Mouse (Mus musculus) neural tube, embryonic 15.5 days (tissue): ENCODE data around the gene Secisbp2. TPM values are rescaled to one million over a fixed set of nuclear protein-coding genes. Genes with fewer than 3 reads are reported as not detected.
"Not testable (repeated sequence)": the region's sequence is repeated elsewhere in the genome, so short reads cannot be mapped to it uniquely, and the experiment has no call there.

Source experiments
- ATAC-seq: fragments of 200-750 bp; cut with Nextera tagmentation; 2 replicates; pipeline ENCODE4 v1.8.0; 2017; ENCODE audit warnings: mild to moderate bottlenecking, moderate TSS enrichment, moderate library complexity; ENCODE audit not compliant: low FRiP score
- H3K27ac ChIP-seq: fragments of 300-500 bp; sonication (generic); replicated peaks from 2 replicates; pipeline ENCODE4 v1.5.1; 2015; ENCODE audit warnings: mild to moderate bottlenecking, inconsistent platforms
- H3K27me3 ChIP-seq: fragments of 300-500 bp; sonication (generic); replicated peaks from 2 replicates; pipeline ENCODE4 v1.6.1; 2015; ENCODE audit warnings: inconsistent platforms
- H3K36me3 ChIP-seq: fragments of 300-500 bp; sonication (generic); 2 replicates; pipeline ENCODE4 v1.6.1; 2015; ENCODE audit warnings: inconsistent platforms
- H3K4me1 ChIP-seq: fragments of 300-500 bp; sonication (generic); 2 replicates; pipeline ENCODE4 v1.6.1; 2015; ENCODE audit warnings: inconsistent platforms
- H3K4me2 ChIP-seq: fragments of 300-500 bp; sonication (generic); 2 replicates; pipeline ENCODE4 v1.6.1; 2015; ENCODE audit warnings: inconsistent platforms, mild to moderate bottlenecking, moderate library complexity
- H3K4me3 ChIP-seq: fragments of 300-500 bp; sonication (generic); replicated peaks from 2 replicates; pipeline ENCODE4 v1.5.1; 2015; ENCODE audit warnings: mild to moderate bottlenecking, inconsistent platforms
- H3K9ac ChIP-seq: fragments of 300-500 bp; sonication (generic); replicated peaks from 2 replicates; pipeline ENCODE4 v1.6.1; 2015; ENCODE audit warnings: mild to moderate bottlenecking, inconsistent platforms
- H3K9me3 ChIP-seq: fragments of 300-500 bp; sonication (generic); replicated peaks from 2 replicates; pipeline ENCODE4 v1.6.1; 2016; ENCODE audit warnings: inconsistent platforms
- WGBS: fragments of 180-500 bp; shearing (Covaris S2); methylation state at CpG from one replicate; pipeline ENCODE4 v1.1.7; 2015; ENCODE audit warnings: mixed read lengths; 5-methylcytosine and 5-hydroxymethylcytosine counted together
- polyA plus RNA-seq: library from polyadenylated mRNA; unstranded; fragments of >200 nt; fragmentation: Nextera tagmentation; extraction: Ambion mirVana; gene quantifications from 2 replicates; pipeline ENCODE4 v1.2.1, GENCODE M21; 2015

Gene Secisbp2
- polyA plus RNA-seq, 1 experiment from 2014 or later: 28.0 TPM

DNA sequence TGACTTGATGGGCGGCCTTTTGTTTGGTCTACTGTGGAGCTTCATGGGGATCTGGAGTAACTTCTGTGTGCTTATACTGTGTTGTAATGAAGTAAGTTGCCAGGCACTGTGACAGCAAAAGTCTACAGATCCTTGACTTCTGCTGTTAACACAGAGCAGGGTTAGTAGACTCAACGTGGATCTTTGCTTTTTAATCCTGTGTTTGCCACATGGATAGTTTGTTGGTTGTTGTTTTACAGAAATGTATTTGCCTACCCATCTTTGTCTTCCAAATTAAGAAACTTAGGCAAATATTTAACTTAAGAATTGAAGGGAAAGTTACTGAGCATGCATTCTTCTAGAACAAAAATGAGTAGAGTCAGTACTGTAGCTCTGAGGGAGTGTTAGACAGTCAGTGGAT, 12.1 kb downstream of the Secisbp2 start:
- H3K9me3 ChIP-seq: no peaks in the 10 kb centered on the region
- peaks cover 84% of the 10 kb centered on the region for H3K36me3 ChIP-seq
- H3K9ac ChIP-seq: no peak overlapping the region

GRCm38 (mm10) chr13:51668195-51668594, 16.7 kb downstream of the Secisbp2 start:
- H3K4me3 ChIP-seq, H3K9ac ChIP-seq, H3K9me3 ChIP-seq, ATAC-seq, H3K27me3 ChIP-seq, H3K4me1 ChIP-seq, H3K4me2 ChIP-seq, H3K27ac ChIP-seq: not testable (repeated sequence)
- H3K36me3 ChIP-seq: peaks cover 67% of the 10 kb centered on the region
- WGBS: 94% methylated on average over 12 of the region's 12 CpGs

More for the DNA sequence above, 12.1 kb downstream of the Secisbp2 start:
- no peak overlapping the region for H3K4me3 ChIP-seq
- H3K4me1 ChIP-seq: no peaks in the 10 kb centered on the region
- H3K27me3 ChIP-seq: no peaks in the 10 kb centered on the region
- H3K4me2 ChIP-seq: no peak overlapping the region
- H3K27ac ChIP-seq: no peak overlapping the region
- WGBS: 97% methylated on average over 2 of the region's 2 CpGs
- no peak for ATAC-seq

- no peak for ATAC-seq
- WGBS: 73% methylated on average over 4 of the region's 4 CpGs
- no peaks in the 10 kb centered on the region for H3K27me3 ChIP-seq
- no peak overlapping the region for H3K27ac ChIP-seq
- peaks cover 84% of the 10 kb centered on the region for H3K36me3 ChIP-seq
- H3K9me3 ChIP-seq: no peaks in the 10 kb centered on the region
- no peak overlapping the region for H3K4me2 ChIP-seq
- H3K4me3 ChIP-seq: no peak overlapping the region
- no peak overlapping the region for H3K9ac ChIP-seq
- H3K4me1 ChIP-seq: no peaks in the 10 kb centered on the region
These were observed 25.1 kb downstream of the Secisbp2 start for GRCm38 (mm10) chr13:51676641-51677040.

- H3K27me3 ChIP-seq: no peaks in the 10 kb centered on the region
- ATAC-seq: no peak
- 96% methylated on average over 12 of the region's 12 CpGs for WGBS
These were observed 25.5 kb downstream of the Secisbp2 start for GRCm38 (mm10) chr13:51677041-51677440.

DNA sequence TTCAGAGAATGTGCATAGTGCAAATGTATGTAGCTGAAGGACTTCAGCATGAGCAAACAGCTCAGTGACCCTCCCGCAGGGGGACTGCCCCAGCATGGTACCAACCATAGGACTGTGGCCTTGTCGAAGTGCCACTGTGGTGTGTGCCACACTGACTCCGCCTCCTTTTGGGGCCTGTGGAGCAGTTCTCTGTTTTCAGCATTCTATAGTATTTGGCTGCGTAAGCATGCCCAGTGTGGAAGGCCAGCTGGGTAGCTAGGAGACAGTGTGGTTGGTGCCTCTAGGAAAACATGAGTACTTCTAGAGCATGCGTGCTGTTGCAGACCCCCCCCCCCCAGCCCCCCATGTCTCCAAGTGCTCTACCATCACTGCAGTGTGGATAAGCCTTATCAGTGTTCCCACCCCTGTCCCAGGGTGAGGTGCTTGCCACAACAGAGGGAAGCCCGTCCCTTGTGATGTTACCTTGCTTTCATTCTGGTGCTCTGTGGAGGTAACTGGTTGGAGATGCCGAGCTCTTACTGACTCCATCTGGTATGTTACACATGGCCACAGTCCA, 26.2 kb downstream of the Secisbp2 start:
- Histone ChIP-seq H3K36me3 (peaks cover 92% of the 10 kb centered on the region), H3K9ac (no peak overlapping the region), H3K4me1 (no peaks in the 10 kb centered on the region), H3K27me3 (no peaks in the 10 kb centered on the region), H3K9me3 (no peaks in the 10 kb centered on the region), H3K27ac (no peak overlapping the region), H3K4me2 (no peak overlapping the region), H3K4me3 (no peak overlapping the region)
- ATAC-seq: no peak
- WGBS: 91% methylated on average over 7 of the region's 7 CpGs

More at GRCm38 (mm10) chr13:51677041-51677440, 25.5 kb downstream of the Secisbp2 start:
- H3K4me1 ChIP-seq: no peaks in the 10 kb centered on the region
- no peaks in the 10 kb centered on the region for H3K9me3 ChIP-seq
- peaks cover 86% of the 10 kb centered on the region for H3K36me3 ChIP-seq
- H3K27ac ChIP-seq: no peak overlapping the region
- no peak overlapping the region for H3K4me2 ChIP-seq
- no peak overlapping the region for H3K9ac ChIP-seq
- H3K4me3 ChIP-seq: no peak overlapping the region

- Histone ChIP-seq H3K4me2 (no peak overlapping the region), H3K27me3 (no peaks in the 10 kb centered on the region), H3K27ac (no peak overlapping the region), H3K4me1 (no peaks in the 10 kb centered on the region), H3K9me3 (no peaks in the 10 kb centered on the region), H3K4me3 (no peak overlapping the region), H3K36me3 (peaks cover 94% of the 10 kb centered on the region), H3K9ac (no peak overlapping the region)
- ATAC-seq: no peak
- 97% methylated on average over 6 of the region's 6 CpGs for WGBS
These were observed 27.2 kb downstream of the Secisbp2 start for GRCm38 (mm10) chr13:51678687-51679086.

DNA sequence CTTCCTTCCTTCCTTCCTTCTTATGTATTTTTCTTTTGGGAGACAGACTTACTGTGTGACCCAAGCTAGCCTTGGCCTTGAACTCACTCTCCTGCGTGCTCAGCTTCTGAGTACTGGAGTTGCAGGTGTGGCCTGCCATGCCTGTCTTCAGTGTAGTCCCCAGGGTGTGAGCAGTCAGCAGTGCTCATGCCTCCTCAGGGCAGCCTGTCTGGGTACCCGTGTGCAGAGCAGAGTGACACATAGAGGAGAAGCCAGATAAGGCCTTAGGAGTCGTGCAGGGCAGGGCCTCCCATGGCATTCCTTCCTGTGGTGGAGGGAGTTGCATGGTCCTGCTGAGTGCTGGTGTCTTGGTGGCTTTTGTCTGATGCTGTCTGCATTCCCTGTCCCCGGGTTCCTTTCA, 27.8 kb downstream of the Secisbp2 start:
- no peak overlapping the region for H3K4me2 ChIP-seq
- H3K4me3 ChIP-seq: no peak overlapping the region
- H3K4me1 ChIP-seq: no peaks in the 10 kb centered on the region
- 91% methylated on average over 4 of the region's 4 CpGs for WGBS
- no peaks in the 10 kb centered on the region for H3K9me3 ChIP-seq
- no peak overlapping the region for H3K27ac ChIP-seq
- no peaks in the 10 kb centered on the region for H3K27me3 ChIP-seq
- no peak for ATAC-seq
- peaks cover 92% of the 10 kb centered on the region for H3K36me3 ChIP-seq
- no peak overlapping the region for H3K9ac ChIP-seq

DNA sequence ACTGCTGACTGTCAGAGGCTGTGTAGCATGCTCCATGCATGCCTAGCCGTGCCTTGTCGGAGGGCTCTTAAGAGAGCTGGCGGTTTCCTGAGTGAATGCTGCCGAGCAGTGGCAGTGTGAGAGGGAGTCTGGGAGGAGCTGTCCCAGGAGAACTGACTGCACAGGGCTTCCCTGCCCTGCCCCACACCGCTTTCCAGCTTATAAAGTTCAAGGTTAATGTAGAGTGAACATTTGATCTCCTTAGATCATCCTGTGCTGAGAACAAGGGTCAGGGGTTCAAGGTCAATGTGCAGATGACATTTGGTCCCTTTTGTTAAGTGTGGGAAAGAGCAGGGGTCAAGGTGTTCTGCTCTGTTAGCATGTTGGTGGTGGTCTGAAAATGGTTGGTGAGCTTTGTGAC, 29.6 kb downstream of the Secisbp2 start:
- Histone ChIP-seq H3K9me3 (no peaks in the 10 kb centered on the region), H3K4me1 (no peaks in the 10 kb centered on the region), H3K4me2 (no peak overlapping the region), H3K4me3 (no peak overlapping the region), H3K36me3 (peaks cover 93% of the 10 kb centered on the region), H3K27ac (no peak overlapping the region), H3K9ac (no peak overlapping the region), H3K27me3 (no peaks in the 10 kb centered on the region)
- ATAC-seq: no peak
- 85% methylated on average over 5 of the region's 5 CpGs for WGBS

- no peak for ATAC-seq
- Histone ChIP-seq H3K27me3 (no peaks in the 10 kb centered on the region), H3K4me3 (no peak overlapping the region), H3K27ac (no peak overlapping the region), H3K36me3 (peaks cover 93% of the 10 kb centered on the region), H3K9me3 (no peaks in the 10 kb centered on the region), H3K4me2 (no peak overlapping the region), H3K9ac (no peak overlapping the region), H3K4me1 (no peaks in the 10 kb centered on the region)
- 89% methylated on average over 8 of the region's 8 CpGs for WGBS
These were observed 30.1 kb downstream of the Secisbp2 start for GRCm38 (mm10) chr13:51681634-51682033.

DNA sequence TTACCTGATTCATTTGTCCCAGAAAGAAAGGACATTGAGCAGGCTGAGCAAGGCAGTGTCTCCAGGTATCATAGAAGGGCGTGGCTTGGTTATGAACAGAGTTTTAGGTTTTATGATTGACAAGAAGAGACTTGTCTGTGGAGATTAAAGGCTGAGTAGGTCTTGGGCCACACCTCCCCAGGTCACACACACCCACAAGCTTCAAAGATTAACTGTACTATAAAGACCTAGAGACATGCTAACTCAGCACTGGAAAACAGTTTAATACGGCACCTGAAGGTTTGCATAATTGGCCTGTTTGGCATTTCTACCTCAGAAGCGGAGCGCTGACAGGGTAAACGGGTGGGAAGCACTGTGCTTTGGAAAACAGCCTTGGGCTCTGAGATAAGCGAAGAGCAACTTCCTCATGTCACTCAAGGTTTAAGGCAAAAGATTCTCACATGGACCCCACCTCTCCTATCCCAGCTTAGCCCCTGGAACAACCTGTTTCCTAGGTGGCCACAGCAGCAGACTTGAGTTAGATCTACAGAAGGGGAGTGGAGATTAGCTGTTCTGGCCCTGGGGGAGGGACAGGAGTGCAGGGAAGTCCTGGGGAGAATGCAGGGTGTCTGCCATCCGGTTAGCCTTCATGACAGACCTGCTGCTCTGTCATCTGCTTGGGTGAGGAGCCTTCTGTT, 33.9 kb downstream of the Secisbp2 start:
- WGBS: 96% methylated on average over 7 of the region's 7 CpGs
- peaks cover 76% of the 10 kb centered on the region for H3K36me3 ChIP-seq

GRCm38 (mm10) chr13:51686966-51687365, 35.5 kb downstream of the Secisbp2 start:
- Histone ChIP-seq H3K27ac (no peak overlapping the region), H3K4me3 (no peak overlapping the region), H3K9me3 (no peaks in the 10 kb centered on the region), H3K4me2 (no peak overlapping the region), H3K9ac (no peak overlapping the region), H3K27me3 (no peaks in the 10 kb centered on the region), H3K4me1 (no peaks in the 10 kb centered on the region), H3K36me3 (peaks cover 65% of the 10 kb centered on the region)
- 96% methylated on average over 5 of the region's 5 CpGs for WGBS
- no peak for ATAC-seq

More for the DNA sequence above, 33.9 kb downstream of the Secisbp2 start:
- ATAC-seq: no peak
- Histone ChIP-seq H3K27ac (no peak overlapping the region), H3K4me3 (no peak overlapping the region), H3K27me3 (no peaks in the 10 kb centered on the region), H3K9ac (no peak overlapping the region), H3K4me2 (no peak overlapping the region), H3K4me1 (no peaks in the 10 kb centered on the region), H3K9me3 (no peaks in the 10 kb centered on the region)

- H3K4me1 ChIP-seq: no peaks in the 10 kb centered on the region
- no peak overlapping the region for H3K4me3 ChIP-seq
- H3K36me3 ChIP-seq: peaks cover 49% of the 10 kb centered on the region
- no peak overlapping the region for H3K27ac ChIP-seq
- 54% methylated on average over 3 of the region's 3 CpGs for WGBS
- no peak overlapping the region for H3K9ac ChIP-seq
- H3K4me2 ChIP-seq: no peak overlapping the region
- no peaks in the 10 kb centered on the region for H3K27me3 ChIP-seq
- H3K9me3 ChIP-seq: no peaks in the 10 kb centered on the region
- no peak for ATAC-seq
These were observed 37.2 kb downstream of the Secisbp2 start for GRCm38 (mm10) chr13:51688688-51689087.
